Mouse (Mus musculus) lung, postnatal 0 days (tissue): ENCODE data around the gene Sema3f.

Experiments
- CTCF ChIP-seq: IDR thresholded peaks from 2 replicates; pipeline ENCODE4 v1.5.1; 2016; ENCODE audit warnings: antibody characterized with exemption, mild to moderate bottlenecking
- EP300 ChIP-seq: IDR thresholded peaks from 2 replicates; pipeline ENCODE4 v1.6.1; 2016; ENCODE audit warnings: antibody characterized with exemption, mild to moderate bottlenecking, control low read depth

- TF ChIP-seq EP300 (no peak), CTCF (no peak)
Measured at GRCm38 (mm10) chr9:107631861-107632260, 78.4 kb downstream of the Sema3f start.
